Mouse (Mus musculus): ENCODE measurements around the gene Olfr1015. TPM values are rescaled to one million over a fixed set of nuclear protein-coding genes. Genes with fewer than 3 reads are reported as not detected.

The Olfr1015 gene
- polyA plus RNA-seq (2014; fragmentation: Illumina TruSeq; extraction: RNeasy Lipid Tissue Mini Kit (QIAGEN cat#74804)): not detected

DNA sequence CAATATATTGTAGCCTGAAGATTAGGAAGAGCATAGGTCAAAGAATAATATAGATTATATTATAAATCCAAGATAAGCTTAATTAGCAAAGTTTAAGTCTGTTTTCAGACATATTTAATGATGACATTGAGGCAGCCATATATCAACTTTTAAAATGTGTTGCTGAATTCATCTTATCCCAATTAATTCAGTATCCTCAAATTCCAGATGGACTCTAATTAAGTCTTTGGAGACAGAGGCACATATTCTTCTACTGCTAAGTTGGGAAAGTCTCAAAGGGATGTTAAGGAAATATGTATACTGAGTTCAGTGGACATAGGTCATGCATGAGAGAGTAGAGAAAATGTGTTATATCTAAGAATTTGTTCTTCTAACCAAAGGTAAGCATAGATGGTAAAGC is at the start of gene Olfr1015:
Gene Olfr1015, plus strand, starts transcription at position 301 of the 400 bp plus-strand sequence.

DNA sequence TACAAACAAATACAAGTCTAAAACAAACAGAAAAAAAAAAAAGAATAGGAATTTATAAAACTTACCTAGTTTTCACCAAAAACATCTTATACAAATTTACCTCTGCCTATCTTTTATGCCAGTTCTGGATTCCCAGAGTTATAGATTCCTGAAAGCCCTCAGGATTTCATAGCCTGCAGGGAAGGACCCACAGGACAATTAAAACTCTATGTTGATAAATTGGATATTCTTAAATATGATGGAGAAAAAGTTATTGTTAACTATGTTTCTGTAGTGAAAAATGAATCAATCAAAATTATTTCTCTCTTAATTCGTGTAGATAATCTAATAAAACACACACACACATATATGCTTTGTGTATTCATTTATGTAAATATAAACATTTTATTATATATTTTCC is 19.2 kb upstream of the Olfr1015 start, which contains the start of gene Olfr1012:
Gene Olfr1012, minus strand, starts transcription at position 101 of the 400 bp plus-strand sequence.

DNA sequence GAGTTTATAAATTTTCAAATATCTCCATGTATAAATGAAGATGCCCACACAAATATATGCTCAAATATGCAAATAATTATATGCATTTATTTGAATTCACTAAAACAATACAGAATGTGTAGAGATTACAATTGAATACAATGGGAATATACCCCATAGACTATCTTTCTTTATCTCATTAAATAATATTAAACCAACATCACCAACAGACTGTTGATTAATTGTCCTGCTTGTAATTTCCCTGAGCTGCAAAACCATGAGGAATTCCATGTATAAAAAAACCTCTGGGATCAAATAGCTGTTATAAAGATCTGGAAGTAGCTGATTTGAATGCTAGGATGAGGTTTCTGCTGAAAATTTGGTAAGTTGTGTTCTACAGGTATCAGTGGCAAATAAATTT is 15.0 kb upstream of the Olfr1015 start, which contains the start of gene Olfr1013:
Gene Olfr1013, plus strand, starts transcription at position 301 of the 400 bp plus-strand sequence.

DNA sequence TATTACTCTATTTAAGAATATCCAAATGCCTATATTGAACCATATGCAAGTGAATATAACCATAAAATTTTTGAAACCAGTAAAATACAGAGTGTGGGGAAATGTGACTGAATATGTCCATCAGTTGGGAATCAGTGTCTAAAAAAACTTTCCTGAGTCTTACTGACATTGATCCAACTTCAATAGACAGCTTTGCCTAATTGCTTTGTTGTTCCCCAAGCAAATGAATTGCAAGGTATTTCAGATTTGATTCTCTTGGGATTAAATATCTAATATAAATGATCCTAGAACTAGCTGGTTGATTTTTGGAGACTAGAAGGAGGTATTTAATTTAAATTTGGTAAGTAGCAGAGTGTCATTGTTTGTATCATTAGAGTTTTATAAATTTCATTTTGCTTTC is 9.4 kb upstream of the Olfr1015 start, which contains the start of gene Olfr1014:
Gene Olfr1014, plus strand, starts transcription at position 301 of the 400 bp plus-strand sequence.

DNA sequence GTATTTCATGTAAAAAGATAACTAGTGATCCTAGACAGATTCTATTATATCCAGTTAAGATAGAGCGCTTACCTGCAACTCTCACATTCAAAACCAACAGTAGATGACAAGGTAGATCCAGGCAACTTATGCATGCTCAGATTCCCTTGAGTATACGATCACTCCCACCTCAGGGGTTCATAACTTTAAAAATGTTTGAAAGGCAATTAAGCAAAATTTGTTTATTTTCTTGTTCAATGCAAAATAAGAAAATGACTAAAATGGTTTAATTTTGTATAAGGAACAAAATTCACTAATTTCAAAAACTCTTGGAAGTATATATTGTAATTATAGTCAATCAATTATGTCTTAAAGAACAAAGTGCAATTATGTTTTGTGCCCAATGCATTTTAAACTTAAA is 20.6 kb downstream of the Olfr1015 start, which contains the start of gene Olfr1016:
Gene Olfr1016, minus strand, starts transcription at position 101 of the 400 bp plus-strand sequence.

DNA sequence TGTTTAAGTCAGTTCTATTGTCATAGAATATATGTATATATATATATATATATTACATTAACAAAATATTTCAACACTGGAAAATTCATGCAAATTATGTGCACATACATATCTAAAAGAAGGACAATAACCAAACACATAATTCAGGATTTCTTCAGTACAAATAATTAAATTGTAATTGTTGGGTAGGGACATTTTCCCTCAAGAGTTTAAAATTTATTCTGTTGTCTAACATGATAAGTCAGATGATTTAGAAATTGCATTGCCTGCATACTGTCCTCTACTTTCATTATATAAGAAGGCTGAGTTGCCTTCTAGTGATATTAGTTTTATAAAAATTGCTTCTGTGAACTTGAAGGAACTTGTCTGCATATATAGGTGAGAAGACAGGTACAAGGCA is 36.4 kb downstream of the Olfr1015 start, which contains the start of gene Olfr1018:
Gene Olfr1018, plus strand, starts transcription at position 301 of the 400 bp plus-strand sequence.

Other genes with a start within 250 kb of the Olfr1015 start
- gene Olfr996, start 202.8 kb upstream of the Olfr1015 start, polyA plus RNA-seq (2014; fragmentation: Illumina TruSeq; extraction: RNeasy Lipid Tissue Mini Kit (QIAGEN cat#74804)): not detected
- gene Olfr998, start 193.1 kb upstream of the Olfr1015 start, polyA plus RNA-seq (2014; fragmentation: Illumina TruSeq; extraction: RNeasy Lipid Tissue Mini Kit (QIAGEN cat#74804)): not detected
- not detected for gene Olfr1000, start 170.1 kb upstream of the Olfr1015 start, polyA plus RNA-seq (2014; fragmentation: Illumina TruSeq; extraction: RNeasy Lipid Tissue Mini Kit (QIAGEN cat#74804))
- gene Olfr1002, start 131.3 kb upstream of the Olfr1015 start, polyA plus RNA-seq (2014; fragmentation: Illumina TruSeq; extraction: RNeasy Lipid Tissue Mini Kit (QIAGEN cat#74804)): not detected
- gene Olfr154, start 117.6 kb upstream of the Olfr1015 start, polyA plus RNA-seq (2014; fragmentation: Illumina TruSeq; extraction: RNeasy Lipid Tissue Mini Kit (QIAGEN cat#74804)): not detected
- not detected for gene Olfr1006, start 103.2 kb upstream of the Olfr1015 start, polyA plus RNA-seq (2014; fragmentation: Illumina TruSeq; extraction: RNeasy Lipid Tissue Mini Kit (QIAGEN cat#74804))
- gene Olfr1008, start 92.6 kb upstream of the Olfr1015 start, polyA plus RNA-seq (2014; fragmentation: Illumina TruSeq; extraction: RNeasy Lipid Tissue Mini Kit (QIAGEN cat#74804)): not detected
- gene Olfr1009, start 66.6 kb upstream of the Olfr1015 start, polyA plus RNA-seq (2014; fragmentation: Illumina TruSeq; extraction: RNeasy Lipid Tissue Mini Kit (QIAGEN cat#74804)): not detected
- gene Olfr1012, start 19.3 kb upstream of the Olfr1015 start, polyA plus RNA-seq (2014; fragmentation: Illumina TruSeq; extraction: RNeasy Lipid Tissue Mini Kit (QIAGEN cat#74804)): not detected
- gene Olfr1013, start 14.9 kb upstream of the Olfr1015 start, polyA plus RNA-seq (2014; fragmentation: Illumina TruSeq; extraction: RNeasy Lipid Tissue Mini Kit (QIAGEN cat#74804)): not detected
- not detected for gene Olfr1014, start 9.3 kb upstream of the Olfr1015 start, polyA plus RNA-seq (2014; fragmentation: Illumina TruSeq; extraction: RNeasy Lipid Tissue Mini Kit (QIAGEN cat#74804))
- gene Olfr1016, start 20.5 kb downstream of the Olfr1015 start, polyA plus RNA-seq (2014; fragmentation: Illumina TruSeq; extraction: RNeasy Lipid Tissue Mini Kit (QIAGEN cat#74804)): not detected
- not detected for gene Olfr1018, start 36.5 kb downstream of the Olfr1015 start, polyA plus RNA-seq (2014; fragmentation: Illumina TruSeq; extraction: RNeasy Lipid Tissue Mini Kit (QIAGEN cat#74804))
- gene Olfr1019, start 63.5 kb downstream of the Olfr1015 start, polyA plus RNA-seq (2014; fragmentation: Illumina TruSeq; extraction: RNeasy Lipid Tissue Mini Kit (QIAGEN cat#74804)): not detected
- not detected for gene Olfr1020, start 65.0 kb downstream of the Olfr1015 start, polyA plus RNA-seq (2014; fragmentation: Illumina TruSeq; extraction: RNeasy Lipid Tissue Mini Kit (QIAGEN cat#74804))
- not detected for gene Olfr1022, start 86.6 kb downstream of the Olfr1015 start, polyA plus RNA-seq (2014; fragmentation: Illumina TruSeq; extraction: RNeasy Lipid Tissue Mini Kit (QIAGEN cat#74804))
- gene Olfr1023, start 103.6 kb downstream of the Olfr1015 start, polyA plus RNA-seq (2014; fragmentation: Illumina TruSeq; extraction: RNeasy Lipid Tissue Mini Kit (QIAGEN cat#74804)): not detected
- not detected for gene Olfr1024, start 123.0 kb downstream of the Olfr1015 start, polyA plus RNA-seq (2014; fragmentation: Illumina TruSeq; extraction: RNeasy Lipid Tissue Mini Kit (QIAGEN cat#74804))
- gene Olfr1025-ps1, start 133.2 kb downstream of the Olfr1015 start, polyA plus RNA-seq (2014; fragmentation: Illumina TruSeq; extraction: RNeasy Lipid Tissue Mini Kit (QIAGEN cat#74804)): not detected
- gene Olfr1026, start 139.5 kb downstream of the Olfr1015 start, polyA plus RNA-seq (2014; fragmentation: Illumina TruSeq; extraction: RNeasy Lipid Tissue Mini Kit (QIAGEN cat#74804)): not detected
- not detected for gene Olfr1028, start 168.4 kb downstream of the Olfr1015 start, polyA plus RNA-seq (2014; fragmentation: Illumina TruSeq; extraction: RNeasy Lipid Tissue Mini Kit (QIAGEN cat#74804))
- 0.34 TPM for gene Olfr1029, start 191.9 kb downstream of the Olfr1015 start, polyA plus RNA-seq (2014; fragmentation: Illumina TruSeq; extraction: RNeasy Lipid Tissue Mini Kit (QIAGEN cat#74804))
- gene Olfr1030, start 197.3 kb downstream of the Olfr1015 start, polyA plus RNA-seq (2014; fragmentation: Illumina TruSeq; extraction: RNeasy Lipid Tissue Mini Kit (QIAGEN cat#74804)): not detected
- gene Olfr1031, start 208.3 kb downstream of the Olfr1015 start, polyA plus RNA-seq (2014; fragmentation: Illumina TruSeq; extraction: RNeasy Lipid Tissue Mini Kit (QIAGEN cat#74804)): not detected
- gene Olfr1032, start 223.5 kb downstream of the Olfr1015 start, polyA plus RNA-seq (2014; fragmentation: Illumina TruSeq; extraction: RNeasy Lipid Tissue Mini Kit (QIAGEN cat#74804)): not detected
- gene Olfr1033, start 238.6 kb downstream of the Olfr1015 start, polyA plus RNA-seq (2014; fragmentation: Illumina TruSeq; extraction: RNeasy Lipid Tissue Mini Kit (QIAGEN cat#74804)): 26.2 TPM

All from ovary, adult 10 weeks (tissue).